Mouse (Mus musculus): Measurements from ENCODE around the gene Myom3. TPM values are rescaled to one million over a fixed set of nuclear protein-coding genes. Genes with fewer than 3 reads are reported as not detected.

Gene Myom3
- polyA plus RNA-seq, 1 experiment: 0.13 TPM

- no peak for DNase-seq
- Histone ChIP-seq H3K27me3 (ENCODE audit: control insufficient read depth, insufficient read depth, low read length) (no peaks in the 10 kb centered on the region), H3K4me1 (replicated peaks; ENCODE audit: control insufficient read depth, insufficient read depth, low read length) (no peaks in the 10 kb centered on the region), H3K27ac (ENCODE audit: control insufficient read depth, insufficient read depth, low read length) (no peak overlapping the region), H3K36me3 (ENCODE audit: control insufficient read depth, insufficient read depth, low read length) (no peaks in the 10 kb centered on the region), H3K4me3 (ENCODE audit: control insufficient read depth, insufficient read depth, low read length) (no peak overlapping the region)
- TF ChIP-seq CTCF (IDR thresholded peaks at IDR 0.05; ENCODE audit: borderline replicate concordance, control insufficient read depth, extremely low read depth, insufficient read depth, low read length, poor library complexity): no peak
- TF ChIP-seq POLR2A (IDR thresholded peaks at IDR 0.05; ENCODE audit: control insufficient read depth, extremely low read depth, insufficient read depth, low read length, poor library complexity): no peak
- 84% methylated on average over 8 of the region's 8 CpGs for WGBS
Measured at GRCm38 (mm10) chr4:135752779-135753164, 6.7 kb upstream of the Myom3 start.

DNA sequence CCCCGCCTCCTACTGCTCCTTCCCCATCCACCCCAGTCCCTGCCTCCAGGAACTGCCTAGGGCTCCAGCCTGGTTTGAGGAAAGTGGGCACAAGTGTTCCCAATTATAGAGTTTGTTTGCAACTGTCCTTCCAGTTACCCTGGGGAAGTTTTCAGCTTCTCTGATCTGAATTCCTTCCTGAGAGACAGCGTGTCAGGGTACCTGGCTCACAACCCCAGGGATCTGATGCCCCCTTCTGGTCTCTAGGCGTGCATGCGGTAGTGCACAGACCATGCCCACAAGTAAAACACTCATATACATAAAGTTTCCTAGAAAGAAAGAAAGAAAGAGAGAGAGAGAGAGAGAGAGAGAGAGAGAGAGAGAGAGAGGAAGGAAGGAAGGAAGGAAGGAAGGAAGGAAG is 1.2 kb upstream of the Myom3 start:
- 65% methylated on average over 4 of the region's 4 CpGs for WGBS
- H3K27me3 ChIP-seq (ENCODE audit: control insufficient read depth, insufficient read depth, low read length): no peaks in the 10 kb centered on the region
- DNase-seq: no peak
- no peak overlapping the region for H3K4me3 ChIP-seq (ENCODE audit: control insufficient read depth, insufficient read depth, low read length)
- TF ChIP-seq POLR2A (IDR thresholded peaks at IDR 0.05; ENCODE audit: control insufficient read depth, extremely low read depth, insufficient read depth, low read length, poor library complexity) (no peak), CTCF (IDR thresholded peaks at IDR 0.05; ENCODE audit: borderline replicate concordance, control insufficient read depth, extremely low read depth, insufficient read depth, low read length, poor library complexity) (no peak)
- no peak overlapping the region for H3K27ac ChIP-seq (ENCODE audit: control insufficient read depth, insufficient read depth, low read length)
- H3K4me1 ChIP-seq (replicated peaks; ENCODE audit: control insufficient read depth, insufficient read depth, low read length): peaks cover 4% of the 10 kb centered on the region
- H3K36me3 ChIP-seq (ENCODE audit: control insufficient read depth, insufficient read depth, low read length): no peaks in the 10 kb centered on the region

DNA sequence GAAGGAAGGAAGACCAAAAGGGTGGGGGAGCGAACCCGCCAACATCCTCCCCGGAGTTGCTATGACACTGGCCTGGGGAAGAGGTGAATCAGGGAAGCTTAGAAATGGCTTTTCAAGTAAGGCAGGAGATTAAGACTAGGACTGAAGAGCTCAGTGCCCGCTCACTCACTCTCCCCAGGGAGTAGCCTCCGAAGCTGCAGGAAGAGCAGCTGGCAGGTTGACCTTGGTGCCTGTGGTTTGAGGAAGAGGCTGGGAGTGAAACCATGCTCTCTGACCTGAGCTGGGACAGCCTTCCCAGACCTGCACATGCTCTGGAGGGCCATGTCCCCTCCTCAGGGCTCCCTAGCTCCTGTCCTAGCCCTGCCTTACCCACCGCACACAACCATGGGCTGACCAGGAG is 690 bp upstream of the Myom3 start:
- WGBS: 73% methylated on average over 6 of the region's 6 CpGs
- peaks cover 4% of the 10 kb centered on the region for H3K4me1 ChIP-seq (replicated peaks; ENCODE audit: control insufficient read depth, insufficient read depth, low read length)
- TF ChIP-seq POLR2A (IDR thresholded peaks at IDR 0.05; ENCODE audit: control insufficient read depth, extremely low read depth, insufficient read depth, low read length, poor library complexity) (no peak), CTCF (IDR thresholded peaks at IDR 0.05; ENCODE audit: borderline replicate concordance, control insufficient read depth, extremely low read depth, insufficient read depth, low read length, poor library complexity) (no peak)
- H3K4me3 ChIP-seq (ENCODE audit: control insufficient read depth, insufficient read depth, low read length): no peak overlapping the region
- H3K27me3 ChIP-seq (ENCODE audit: control insufficient read depth, insufficient read depth, low read length): no peaks in the 10 kb centered on the region
- no peak overlapping the region for H3K27ac ChIP-seq (ENCODE audit: control insufficient read depth, insufficient read depth, low read length)
- no peaks in the 10 kb centered on the region for H3K36me3 ChIP-seq (ENCODE audit: control insufficient read depth, insufficient read depth, low read length)
- DNase-seq: no peak

DNA sequence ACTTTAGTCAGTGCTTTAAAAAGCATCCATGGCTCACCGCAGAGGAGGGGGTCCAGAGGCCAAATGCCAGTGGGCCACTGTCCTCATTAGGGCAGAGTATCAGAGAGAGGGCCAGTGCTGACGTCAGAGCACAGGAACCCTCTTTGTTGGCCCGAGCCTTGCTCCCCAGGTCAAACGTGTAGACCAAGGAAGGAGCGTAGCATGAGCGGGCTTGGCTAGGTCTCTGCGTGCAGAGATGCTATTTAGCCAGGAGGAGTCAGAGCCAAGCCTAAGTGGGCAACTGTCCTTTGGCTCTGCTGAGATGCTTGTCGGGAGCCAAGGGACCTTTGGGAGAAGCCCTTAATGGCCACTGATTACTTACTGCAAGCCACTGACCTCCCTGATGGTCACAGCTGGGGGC is 1.5 kb downstream of the Myom3 start:
- no peak for DNase-seq
- H3K4me1 ChIP-seq (replicated peaks; ENCODE audit: control insufficient read depth, insufficient read depth, low read length): peaks cover 4% of the 10 kb centered on the region
- no peak overlapping the region for H3K27ac ChIP-seq (ENCODE audit: control insufficient read depth, insufficient read depth, low read length)
- TF ChIP-seq CTCF (IDR thresholded peaks at IDR 0.05; ENCODE audit: borderline replicate concordance, control insufficient read depth, extremely low read depth, insufficient read depth, low read length, poor library complexity): no peak
- TF ChIP-seq POLR2A (IDR thresholded peaks at IDR 0.05; ENCODE audit: control insufficient read depth, extremely low read depth, insufficient read depth, low read length, poor library complexity): no peak
- no peak overlapping the region for H3K4me3 ChIP-seq (ENCODE audit: control insufficient read depth, insufficient read depth, low read length)
- no peaks in the 10 kb centered on the region for H3K36me3 ChIP-seq (ENCODE audit: control insufficient read depth, insufficient read depth, low read length)
- 90% methylated on average over 8 of the region's 8 CpGs for WGBS
- H3K27me3 ChIP-seq (ENCODE audit: control insufficient read depth, insufficient read depth, low read length): no peaks in the 10 kb centered on the region

GRCm38 (mm10) chr4:135761569-135761968 is 2.1 kb downstream of the Myom3 start:
- no peak overlapping the region for H3K27ac ChIP-seq (ENCODE audit: control insufficient read depth, insufficient read depth, low read length)
- peaks cover 4% of the 10 kb centered on the region for H3K4me1 ChIP-seq (replicated peaks; ENCODE audit: control insufficient read depth, insufficient read depth, low read length)
- 97% methylated on average over 7 of the region's 7 CpGs for WGBS
- no peak for DNase-seq
- no peak overlapping the region for H3K4me3 ChIP-seq (ENCODE audit: control insufficient read depth, insufficient read depth, low read length)
- H3K27me3 ChIP-seq (ENCODE audit: control insufficient read depth, insufficient read depth, low read length): no peaks in the 10 kb centered on the region
- no peak for TF ChIP-seq CTCF (IDR thresholded peaks at IDR 0.05; ENCODE audit: borderline replicate concordance, control insufficient read depth, extremely low read depth, insufficient read depth, low read length, poor library complexity)
- no peaks in the 10 kb centered on the region for H3K36me3 ChIP-seq (ENCODE audit: control insufficient read depth, insufficient read depth, low read length)

DNA sequence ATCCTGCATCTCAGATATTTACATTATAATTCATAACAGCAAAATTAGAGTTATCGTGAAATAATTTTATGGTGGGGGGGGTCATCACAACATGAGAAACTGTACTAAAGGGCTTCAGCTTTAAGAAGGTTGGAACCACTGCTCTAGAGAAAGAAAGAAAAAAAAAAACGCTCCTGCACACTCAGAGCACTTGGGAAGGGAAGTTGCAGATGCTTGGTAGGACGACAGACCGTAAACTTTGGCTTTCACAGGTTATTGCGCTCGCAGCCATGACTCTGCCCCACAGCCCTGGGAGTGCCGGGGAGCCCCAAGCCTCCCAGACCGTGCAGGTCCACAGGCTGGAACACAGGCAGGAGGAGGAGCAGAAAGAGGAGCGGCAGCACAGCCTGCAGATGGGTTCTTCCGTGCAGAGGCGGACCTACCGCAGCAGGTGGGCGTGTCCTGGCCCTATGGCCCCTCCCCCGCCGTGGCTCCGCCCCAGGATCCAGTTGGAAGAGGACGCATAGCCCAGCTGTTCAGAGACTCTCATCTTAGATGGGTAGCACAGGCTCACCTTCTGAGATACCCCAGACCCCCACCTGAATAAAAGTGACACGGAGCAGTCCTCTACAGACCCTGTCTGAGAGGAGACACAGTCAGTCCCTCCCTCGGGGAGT is 2.9 kb downstream of the Myom3 start:
- TF ChIP-seq CTCF (IDR thresholded peaks at IDR 0.05; ENCODE audit: borderline replicate concordance, control insufficient read depth, extremely low read depth, insufficient read depth, low read length, poor library complexity) (no peak), POLR2A (IDR thresholded peaks at IDR 0.05; ENCODE audit: control insufficient read depth, extremely low read depth, insufficient read depth, low read length, poor library complexity) (no peak)
- no peaks in the 10 kb centered on the region for H3K36me3 ChIP-seq (ENCODE audit: control insufficient read depth, insufficient read depth, low read length)
- WGBS: 9% methylated on average over 19 of the region's 19 CpGs
- DNase-seq: peak; percentile 51
- H3K27ac ChIP-seq (ENCODE audit: control insufficient read depth, insufficient read depth, low read length): no peak overlapping the region
- peaks cover 4% of the 10 kb centered on the region for H3K4me1 ChIP-seq (replicated peaks; ENCODE audit: control insufficient read depth, insufficient read depth, low read length)
- H3K4me3 ChIP-seq (ENCODE audit: control insufficient read depth, insufficient read depth, low read length): peak overlapping the region; percentile 16
- no peaks in the 10 kb centered on the region for H3K27me3 ChIP-seq (ENCODE audit: control insufficient read depth, insufficient read depth, low read length)

GRCm38 (mm10) chr4:135764700-135765099 is 5.2 kb downstream of the Myom3 start:
- H3K4me1 ChIP-seq (replicated peaks; ENCODE audit: control insufficient read depth, insufficient read depth, low read length): no peaks in the 10 kb centered on the region; the same call in 1 of the 2 replicates
- no peak overlapping the region for H3K4me3 ChIP-seq (ENCODE audit: control insufficient read depth, insufficient read depth, low read length)
- H3K36me3 ChIP-seq (ENCODE audit: control insufficient read depth, insufficient read depth, low read length): no peaks in the 10 kb centered on the region
- DNase-seq: no peak
- WGBS: 97% methylated on average over 10 of the region's 13 CpGs
- no peaks in the 10 kb centered on the region for H3K27me3 ChIP-seq (ENCODE audit: control insufficient read depth, insufficient read depth, low read length)
- no peak for TF ChIP-seq CTCF (IDR thresholded peaks at IDR 0.05; ENCODE audit: borderline replicate concordance, control insufficient read depth, extremely low read depth, insufficient read depth, low read length, poor library complexity)
- TF ChIP-seq POLR2A (IDR thresholded peaks at IDR 0.05; ENCODE audit: control insufficient read depth, extremely low read depth, insufficient read depth, low read length, poor library complexity): no peak
- H3K27ac ChIP-seq (ENCODE audit: control insufficient read depth, insufficient read depth, low read length): no peak overlapping the region

Measured in thymus, adult 2 months (tissue).